Mouse (Mus musculus): ENCODE measurements around the gene Sorcs1. TPM values are rescaled to one million over a fixed set of nuclear protein-coding genes. Genes with fewer than 3 reads are reported as not detected.

Gene Sorcs1
- total RNA-seq, 2 experiments from 2014 or later: 0.27 to 0.43 TPM

Small RNAs within 50 kb of the gene (microRNA-seq; reads per million reads assigned to microRNA genes)
- 0 reads per million in 2 experiments for gene Gm27749
